Mouse (Mus musculus): Measurements from ENCODE around the gene Fam214b. TPM values are rescaled to one million over a fixed set of nuclear protein-coding genes. Genes with fewer than 3 reads are reported as not detected.
A peak's percentile ranks its signal among the peaks of the same experiment; 100 is the strongest.
"Not testable (repeated sequence)": the region's sequence is repeated elsewhere in the genome, so short reads cannot be mapped to it uniquely, and the experiment has no call there.

The Fam214b gene
- polyA plus RNA-seq, 1 experiment from 2014 or later = 9.5 TPM

- Histone ChIP-seq H3K4me1 (ENCODE audit: control insufficient read depth, insufficient read depth, low read length) (peaks cover 8% of the 10 kb centered on the region; the same call in 1 of the 2 replicates), H3K27me3 (replicated peaks; ENCODE audit: control insufficient read depth, insufficient read depth, low read length) (no peaks in the 10 kb centered on the region), H3K4me2 (ENCODE audit: low read depth, low read length) (no peak overlapping the region), H3K36me3 (ENCODE audit: control insufficient read depth, insufficient read depth, low read length) (peaks cover 10% of the 10 kb centered on the region; the same call in 1 of the 2 replicates), H3K9ac (ENCODE audit: low read depth, low read length) (no peak overlapping the region), H3K4me3 (ENCODE audit: low read depth, low read length) (no peak overlapping the region), H3K9me3 (ENCODE audit: control insufficient read depth, low read length) (no peaks in the 10 kb centered on the region), H3K27ac (replicated peaks; ENCODE audit: low read depth, low read length) (no peak overlapping the region)
- DNase-seq (ENCODE audit: low spot score) (no peak), ATAC-seq (ENCODE audit: low read depth) (no peak)
- 96% methylated on average over 1 of the region's 1 CpGs for WGBS
Measured at GRCm38 (mm10) chr4:43012091-43012490, 33.9 kb downstream of the Fam214b start.

DNA sequence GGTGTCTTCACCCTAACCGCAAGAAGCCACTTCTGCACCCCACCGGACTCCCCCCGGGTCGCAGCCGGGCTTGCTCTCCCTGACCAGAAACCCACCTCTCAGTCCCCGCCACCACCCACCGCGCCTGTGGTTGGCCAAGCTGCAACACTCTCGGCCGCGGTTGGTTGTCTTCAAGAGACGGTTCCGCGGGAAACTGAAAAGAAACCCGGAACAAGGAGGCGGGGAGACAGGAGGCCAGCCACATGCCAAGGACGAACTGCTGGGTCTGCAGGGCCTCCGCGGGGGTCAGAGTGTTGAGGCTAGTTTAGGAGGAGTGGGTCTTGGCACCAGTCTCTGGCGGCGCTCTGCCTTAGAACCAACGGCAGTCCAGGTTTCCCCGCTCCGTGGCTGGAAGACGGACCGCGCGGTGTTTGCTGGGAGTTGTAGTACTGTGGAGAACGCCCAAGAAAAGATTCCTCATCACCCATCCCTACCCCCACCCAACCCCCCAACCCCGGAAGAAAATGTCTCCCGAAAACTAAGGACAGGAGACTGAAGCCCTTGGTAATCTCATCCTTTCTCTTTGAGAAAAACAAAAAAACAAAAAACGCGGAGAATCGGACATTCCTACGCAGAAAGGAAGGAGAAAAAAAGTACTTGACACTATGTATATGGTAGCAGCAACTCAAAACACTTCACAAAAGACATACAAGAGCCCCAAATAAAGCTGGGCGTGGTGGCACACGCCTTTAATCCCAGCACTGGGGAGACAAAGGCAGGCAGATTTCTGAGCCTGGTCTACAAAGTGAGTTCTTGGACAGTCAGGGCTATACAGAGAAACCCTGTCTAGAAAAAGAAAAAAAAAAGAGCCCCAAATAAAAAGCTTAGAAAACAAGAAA is 35.6 kb downstream of the Fam214b start, which contains the start of gene Fancg:
Gene Fancg, minus strand, starts transcription at position 346 of the 878 bp plus-strand sequence.
- Histone ChIP-seq H3K9ac (ENCODE audit: low read depth, low read length) (peak within 1 kb of the TSS; percentile 73), H3K9me3 (ENCODE audit: control insufficient read depth, low read length) (no peaks in the 10 kb centered on the region), H3K4me1 (ENCODE audit: control insufficient read depth, insufficient read depth, low read length) (peaks cover 8% of the 10 kb centered on the region; the same call in 1 of the 2 replicates), H3K4me3 (ENCODE audit: low read depth, low read length) (peak within 1 kb of the TSS; percentile 81), H3K27me3 (replicated peaks; ENCODE audit: control insufficient read depth, insufficient read depth, low read length) (no peaks in the 10 kb centered on the region), H3K36me3 (ENCODE audit: control insufficient read depth, insufficient read depth, low read length) (peaks cover 11% of the 10 kb centered on the region; the same call in 1 of the 2 replicates), H3K4me2 (ENCODE audit: low read depth, low read length) (peak within 1 kb of the TSS; percentile 92), H3K27ac (replicated peaks; ENCODE audit: low read depth, low read length) (peak within 1 kb of the TSS; percentile 55; the same call in 1 of the 2 replicates)
- 2% methylated on average over 37 of the region's 37 CpGs for WGBS
- peak; percentile 95 for ATAC-seq (ENCODE audit: low read depth)
- peak; percentile 94 for DNase-seq (ENCODE audit: low spot score)

DNA sequence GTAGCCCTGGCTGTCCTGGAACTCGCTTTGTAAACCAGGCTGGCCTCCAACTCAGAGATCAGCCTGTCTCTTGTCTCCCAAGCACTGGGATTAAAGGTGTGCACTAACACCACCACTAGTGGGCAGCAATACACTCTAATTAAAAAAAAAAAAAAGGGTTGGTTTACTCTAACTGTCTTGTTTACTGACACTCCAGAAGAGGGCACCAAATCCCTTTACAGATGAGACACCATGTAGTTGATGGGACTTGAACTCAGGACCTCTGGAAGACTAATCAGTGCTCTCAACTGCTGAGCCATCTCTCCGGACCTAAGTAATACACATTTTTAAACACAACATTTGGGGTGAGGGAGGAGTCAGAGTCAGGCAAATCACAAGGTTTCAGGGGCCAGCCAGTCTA is 40.3 kb downstream of the Fam214b start:
- ATAC-seq (ENCODE audit: low read depth) = no peak
- H3K9ac ChIP-seq (ENCODE audit: low read depth, low read length) = no peak overlapping the region
- peaks cover 8% of the 10 kb centered on the region; the same call in 1 of the 2 replicates for H3K4me1 ChIP-seq (ENCODE audit: control insufficient read depth, insufficient read depth, low read length)
- no peaks in the 10 kb centered on the region for H3K27me3 ChIP-seq (replicated peaks; ENCODE audit: control insufficient read depth, insufficient read depth, low read length)
- WGBS = 59% methylated on average over 2 of the region's 2 CpGs
- no peaks in the 10 kb centered on the region for H3K9me3 ChIP-seq (ENCODE audit: control insufficient read depth, low read length)
- no peak overlapping the region for H3K4me2 ChIP-seq (ENCODE audit: low read depth, low read length)
- peak; percentile 30 for DNase-seq (ENCODE audit: low spot score)
- peaks cover 15% of the 10 kb centered on the region; the same call in 1 of the 2 replicates for H3K36me3 ChIP-seq (ENCODE audit: control insufficient read depth, insufficient read depth, low read length)
- H3K27ac ChIP-seq (replicated peaks; ENCODE audit: low read depth, low read length) = no peak overlapping the region
- no peak overlapping the region for H3K4me3 ChIP-seq (ENCODE audit: low read depth, low read length)

DNA sequence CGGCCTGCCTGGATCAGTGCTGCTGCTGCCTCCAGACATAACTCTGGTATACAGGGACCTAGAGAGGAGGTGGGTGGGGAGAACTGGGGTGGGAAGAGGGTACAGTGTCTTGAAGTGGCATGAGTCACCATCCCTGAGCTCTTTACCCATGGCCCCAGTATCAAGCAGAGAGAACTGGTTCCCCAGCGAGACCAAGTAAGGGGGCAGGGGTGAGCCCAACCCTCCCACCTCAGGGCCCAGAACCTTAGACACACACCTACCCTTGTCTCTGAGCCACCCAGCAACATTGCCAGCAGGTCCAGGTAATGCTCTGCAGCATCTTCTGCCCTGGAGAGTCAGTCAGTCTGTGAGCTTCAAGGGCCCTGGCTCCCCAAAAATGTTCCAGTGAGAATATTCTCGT is 41.1 kb downstream of the Fam214b start:
- ATAC-seq (ENCODE audit: low read depth) (no peak), DNase-seq (ENCODE audit: low spot score) (no peak)
- peaks cover 8% of the 10 kb centered on the region; the same call in 1 of the 2 replicates for H3K4me1 ChIP-seq (ENCODE audit: control insufficient read depth, insufficient read depth, low read length)
- no peaks in the 10 kb centered on the region for H3K27me3 ChIP-seq (replicated peaks; ENCODE audit: control insufficient read depth, insufficient read depth, low read length)
- no peak overlapping the region for H3K27ac ChIP-seq (replicated peaks; ENCODE audit: low read depth, low read length)
- H3K9me3 ChIP-seq (ENCODE audit: control insufficient read depth, low read length) = no peaks in the 10 kb centered on the region
- no peak overlapping the region for H3K4me3 ChIP-seq (ENCODE audit: low read depth, low read length)
- H3K9ac ChIP-seq (ENCODE audit: low read depth, low read length) = no peak overlapping the region
- no peak overlapping the region for H3K4me2 ChIP-seq (ENCODE audit: low read depth, low read length)
- peaks cover 15% of the 10 kb centered on the region; the same call in 1 of the 2 replicates for H3K36me3 ChIP-seq (ENCODE audit: control insufficient read depth, insufficient read depth, low read length)
- 85% methylated on average over 3 of the region's 3 CpGs for WGBS

GRCm38 (mm10) chr4:43002756-43003439 is 43.1 kb downstream of the Fam214b start:
- Histone ChIP-seq H3K36me3 (ENCODE audit: control insufficient read depth, insufficient read depth, low read length) (peaks cover 20% of the 10 kb centered on the region; the same call in 1 of the 2 replicates), H3K9me3 (ENCODE audit: control insufficient read depth, low read length) (no peaks in the 10 kb centered on the region), H3K9ac (ENCODE audit: low read depth, low read length) (no peak overlapping the region), H3K27me3 (replicated peaks; ENCODE audit: control insufficient read depth, insufficient read depth, low read length) (no peaks in the 10 kb centered on the region), H3K4me3 (ENCODE audit: low read depth, low read length) (no peak overlapping the region), H3K27ac (replicated peaks; ENCODE audit: low read depth, low read length) (no peak overlapping the region), H3K4me2 (ENCODE audit: low read depth, low read length) (no peak overlapping the region), H3K4me1 (ENCODE audit: control insufficient read depth, insufficient read depth, low read length) (peaks cover 12% of the 10 kb centered on the region)
- WGBS = 79% methylated on average over 12 of the region's 12 CpGs
- DNase-seq (ENCODE audit: low spot score) = no peak
- no peak for ATAC-seq (ENCODE audit: low read depth)

- ATAC-seq (ENCODE audit: low read depth) = no peak
- 92% methylated on average over 2 of the region's 2 CpGs for WGBS
Measured at GRCm38 (mm10) chr4:43001272-43001671, 44.7 kb downstream of the Fam214b start.

DNA sequence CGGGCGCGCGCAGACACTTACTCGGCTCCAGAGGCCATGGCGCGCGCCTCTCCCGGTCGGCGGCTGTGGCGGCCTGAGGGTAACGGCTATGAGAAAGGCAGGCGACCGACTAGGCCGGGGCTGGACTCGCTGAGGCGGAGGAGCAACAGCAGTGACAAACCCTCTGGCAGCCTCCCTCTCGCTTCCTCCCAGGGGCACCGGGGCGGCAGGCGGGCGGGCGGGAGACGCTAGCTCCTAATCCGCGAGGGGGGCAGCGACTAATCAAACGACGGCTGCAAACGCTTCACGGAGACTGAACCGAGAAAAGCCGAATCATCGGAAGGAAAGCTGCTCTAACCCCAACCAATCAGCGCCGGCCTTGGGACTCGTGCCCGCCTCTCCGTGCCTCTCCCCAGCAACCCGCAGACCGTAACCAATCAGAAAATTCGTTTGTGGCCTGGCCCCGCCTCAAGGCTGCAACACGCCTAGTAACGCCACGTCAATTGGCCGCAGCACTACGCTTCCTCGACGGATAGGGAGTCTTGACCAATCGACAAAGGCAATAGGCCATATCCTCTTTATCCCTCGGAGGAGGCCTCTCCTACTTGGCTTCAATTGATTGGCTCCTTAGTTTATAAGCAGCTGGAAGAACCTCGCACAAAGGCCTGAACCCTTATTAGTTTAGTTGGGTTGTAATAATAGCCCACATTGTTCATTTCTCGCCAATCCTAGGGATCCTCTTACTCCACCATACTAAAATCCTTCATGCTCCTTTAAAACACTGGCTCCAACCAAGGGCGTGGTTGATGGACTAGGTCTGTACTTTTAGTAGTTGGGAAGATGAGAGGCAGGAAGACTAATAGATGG is 45.7 kb downstream of the Fam214b start, which contains the start of gene Vcp:
Gene Vcp, minus strand, starts transcription at position 367 of the 846 bp plus-strand sequence.
- WGBS = under 1% methylated on average over 46 of the region's 56 CpGs
- DNase-seq (ENCODE audit: low spot score) = peak; percentile 100
- peak; percentile 98 for ATAC-seq (ENCODE audit: low read depth)
- H3K27me3 ChIP-seq (replicated peaks; ENCODE audit: control insufficient read depth, insufficient read depth, low read length); H3K9me3 ChIP-seq (ENCODE audit: control insufficient read depth, low read length): not testable (repeated sequence)
- H3K4me1 ChIP-seq (ENCODE audit: control insufficient read depth, insufficient read depth, low read length) = peaks cover 19% of the 10 kb centered on the region
- H3K36me3 ChIP-seq (ENCODE audit: control insufficient read depth, insufficient read depth, low read length) = peaks cover 21% of the 10 kb centered on the region
- peak within 1 kb of the TSS; percentile 99 for H3K27ac ChIP-seq (replicated peaks; ENCODE audit: low read depth, low read length)
- peak within 1 kb of the TSS; percentile 96 for H3K9ac ChIP-seq (ENCODE audit: low read depth, low read length)
- H3K4me2 ChIP-seq (ENCODE audit: low read depth, low read length) = peak within 1 kb of the TSS; percentile 94
- peak within 1 kb of the TSS; percentile 94 for H3K4me3 ChIP-seq (ENCODE audit: low read depth, low read length)

More at GRCm38 (mm10) chr4:43001272-43001671, 44.7 kb downstream of the Fam214b start:
- H3K36me3 ChIP-seq (ENCODE audit: control insufficient read depth, insufficient read depth, low read length) = peaks cover 14% of the 10 kb centered on the region
- no peak for DNase-seq (ENCODE audit: low spot score)
- no peak overlapping the region for H3K9ac ChIP-seq (ENCODE audit: low read depth, low read length)
- H3K27me3 ChIP-seq (replicated peaks; ENCODE audit: control insufficient read depth, insufficient read depth, low read length) = no peaks in the 10 kb centered on the region
- peaks cover 19% of the 10 kb centered on the region for H3K4me1 ChIP-seq (ENCODE audit: control insufficient read depth, insufficient read depth, low read length)
- H3K4me2 ChIP-seq (ENCODE audit: low read depth, low read length) = no peak overlapping the region
- no peaks in the 10 kb centered on the region for H3K9me3 ChIP-seq (ENCODE audit: control insufficient read depth, low read length)
- H3K27ac ChIP-seq (replicated peaks; ENCODE audit: low read depth, low read length) = peak overlapping the region; percentile 82; the same call in 1 of the 2 replicates
- H3K4me3 ChIP-seq (ENCODE audit: low read depth, low read length) = no peak overlapping the region
